Mouse (Mus musculus): ENCODE measurements around the gene Scn7a. TPM values are rescaled to one million over a fixed set of nuclear protein-coding genes. Genes with fewer than 3 reads are reported as not detected.

Scn7a gene
- polyA plus RNA-seq, 1 experiment from 2014 or later, result 0.67 TPM

GRCm38 (mm10) chr2:66765170-66765569, 19.5 kb downstream of the Scn7a start:
- H3K27me3 ChIP-seq (ENCODE audit: control insufficient read depth, insufficient read depth, low read length), result no peaks in the 10 kb centered on the region
- ATAC-seq (ENCODE audit: insufficient number of reproducible peaks, insufficient read depth, low FRiP score, low read depth), result no peak
- no peaks in the 10 kb centered on the region for H3K9me3 ChIP-seq (ENCODE audit: control insufficient read depth, low read depth, low read length)
- H3K4me2 ChIP-seq (replicated peaks; ENCODE audit: low read depth, low read length), result no peak overlapping the region
- H3K9ac ChIP-seq (replicated peaks; ENCODE audit: low read depth, low read length), result no peak overlapping the region
- no peaks in the 10 kb centered on the region for H3K36me3 ChIP-seq (ENCODE audit: control insufficient read depth, insufficient read depth, low read length)
- H3K4me1 ChIP-seq (ENCODE audit: control insufficient read depth, insufficient read depth, low read length), result no peaks in the 10 kb centered on the region
- H3K27ac ChIP-seq (ENCODE audit: low read length), result no peak overlapping the region
- no peak overlapping the region for H3K4me3 ChIP-seq (ENCODE audit: low read depth, low read length)
- 27% methylated on average over 1 of the region's 1 CpGs for WGBS

- Histone ChIP-seq H3K27ac (ENCODE audit: low read length) (no peak overlapping the region), H3K27me3 (ENCODE audit: control insufficient read depth, insufficient read depth, low read length) (no peaks in the 10 kb centered on the region), H3K4me3 (ENCODE audit: low read depth, low read length) (no peak overlapping the region), H3K4me1 (ENCODE audit: control insufficient read depth, insufficient read depth, low read length) (no peaks in the 10 kb centered on the region), H3K4me2 (replicated peaks; ENCODE audit: low read depth, low read length) (no peak overlapping the region), H3K9ac (replicated peaks; ENCODE audit: low read depth, low read length) (no peak overlapping the region), H3K36me3 (ENCODE audit: control insufficient read depth, insufficient read depth, low read length) (no peaks in the 10 kb centered on the region), H3K9me3 (ENCODE audit: control insufficient read depth, low read depth, low read length) (no peaks in the 10 kb centered on the region)
- no peak for ATAC-seq (ENCODE audit: insufficient number of reproducible peaks, insufficient read depth, low FRiP score, low read depth)
These were observed 21.8 kb downstream of the Scn7a start for GRCm38 (mm10) chr2:66762905-66763304.

- H3K27ac ChIP-seq (ENCODE audit: low read length), result no peak overlapping the region
- ATAC-seq (ENCODE audit: insufficient number of reproducible peaks, insufficient read depth, low FRiP score, low read depth), result no peak
- H3K4me1 ChIP-seq (ENCODE audit: control insufficient read depth, insufficient read depth, low read length), result no peaks in the 10 kb centered on the region
- 94% methylated on average over 3 of the region's 3 CpGs for WGBS
- H3K4me2 ChIP-seq (replicated peaks; ENCODE audit: low read depth, low read length), result no peak overlapping the region
- no peak overlapping the region for H3K4me3 ChIP-seq (ENCODE audit: low read depth, low read length)
- no peaks in the 10 kb centered on the region for H3K9me3 ChIP-seq (ENCODE audit: control insufficient read depth, low read depth, low read length)
- H3K9ac ChIP-seq (replicated peaks; ENCODE audit: low read depth, low read length), result no peak overlapping the region
- no peaks in the 10 kb centered on the region for H3K36me3 ChIP-seq (ENCODE audit: control insufficient read depth, insufficient read depth, low read length)
- no peaks in the 10 kb centered on the region for H3K27me3 ChIP-seq (ENCODE audit: control insufficient read depth, insufficient read depth, low read length)
These were observed 56.7 kb downstream of the Scn7a start for GRCm38 (mm10) chr2:66728002-66728401.

GRCm38 (mm10) chr2:66727585-66727974, 57.1 kb downstream of the Scn7a start:
- Histone ChIP-seq H3K36me3 (ENCODE audit: control insufficient read depth, insufficient read depth, low read length) (no peaks in the 10 kb centered on the region), H3K9me3 (ENCODE audit: control insufficient read depth, low read depth, low read length) (no peaks in the 10 kb centered on the region), H3K4me3 (ENCODE audit: low read depth, low read length) (no peak overlapping the region), H3K9ac (replicated peaks; ENCODE audit: low read depth, low read length) (no peak overlapping the region), H3K4me1 (ENCODE audit: control insufficient read depth, insufficient read depth, low read length) (no peaks in the 10 kb centered on the region), H3K4me2 (replicated peaks; ENCODE audit: low read depth, low read length) (no peak overlapping the region), H3K27ac (ENCODE audit: low read length) (no peak overlapping the region), H3K27me3 (ENCODE audit: control insufficient read depth, insufficient read depth, low read length) (no peaks in the 10 kb centered on the region)
- ATAC-seq (ENCODE audit: insufficient number of reproducible peaks, insufficient read depth, low FRiP score, low read depth), result no peak

- Histone ChIP-seq H3K9me3 (ENCODE audit: control insufficient read depth, low read depth, low read length) (no peaks in the 10 kb centered on the region), H3K27ac (ENCODE audit: low read length) (no peak overlapping the region), H3K36me3 (ENCODE audit: control insufficient read depth, insufficient read depth, low read length) (no peaks in the 10 kb centered on the region), H3K27me3 (ENCODE audit: control insufficient read depth, insufficient read depth, low read length) (no peaks in the 10 kb centered on the region), H3K4me2 (replicated peaks; ENCODE audit: low read depth, low read length) (no peak overlapping the region), H3K4me1 (ENCODE audit: control insufficient read depth, insufficient read depth, low read length) (no peaks in the 10 kb centered on the region), H3K9ac (replicated peaks; ENCODE audit: low read depth, low read length) (no peak overlapping the region), H3K4me3 (ENCODE audit: low read depth, low read length) (no peak overlapping the region)
- ATAC-seq (ENCODE audit: insufficient number of reproducible peaks, insufficient read depth, low FRiP score, low read depth), result no peak
- 65% methylated on average over 2 of the region's 2 CpGs for WGBS
These were observed 57.7 kb downstream of the Scn7a start for GRCm38 (mm10) chr2:66726878-66727584.

- Histone ChIP-seq H3K4me1 (ENCODE audit: control insufficient read depth, insufficient read depth, low read length) (no peaks in the 10 kb centered on the region), H3K9ac (replicated peaks; ENCODE audit: low read depth, low read length) (no peak overlapping the region), H3K27me3 (ENCODE audit: control insufficient read depth, insufficient read depth, low read length) (no peaks in the 10 kb centered on the region), H3K4me2 (replicated peaks; ENCODE audit: low read depth, low read length) (no peak overlapping the region), H3K36me3 (ENCODE audit: control insufficient read depth, insufficient read depth, low read length) (no peaks in the 10 kb centered on the region), H3K4me3 (ENCODE audit: low read depth, low read length) (no peak overlapping the region), H3K27ac (ENCODE audit: low read length) (no peak overlapping the region), H3K9me3 (ENCODE audit: control insufficient read depth, low read depth, low read length) (no peaks in the 10 kb centered on the region)
- ATAC-seq (ENCODE audit: insufficient number of reproducible peaks, insufficient read depth, low FRiP score, low read depth), result no peak
- WGBS, result 87% methylated on average over 2 of the region's 2 CpGs
These were observed 72.6 kb downstream of the Scn7a start for GRCm38 (mm10) chr2:66712071-66712470.

GRCm38 (mm10) chr2:66692300-66692699, 92.4 kb downstream of the Scn7a start:
- Histone ChIP-seq H3K9ac (replicated peaks; ENCODE audit: low read depth, low read length) (no peak overlapping the region), H3K27me3 (ENCODE audit: control insufficient read depth, insufficient read depth, low read length) (no peaks in the 10 kb centered on the region), H3K36me3 (ENCODE audit: control insufficient read depth, insufficient read depth, low read length) (no peaks in the 10 kb centered on the region), H3K4me2 (replicated peaks; ENCODE audit: low read depth, low read length) (no peak overlapping the region), H3K4me1 (ENCODE audit: control insufficient read depth, insufficient read depth, low read length) (no peaks in the 10 kb centered on the region), H3K27ac (ENCODE audit: low read length) (no peak overlapping the region), H3K9me3 (ENCODE audit: control insufficient read depth, low read depth, low read length) (no peaks in the 10 kb centered on the region), H3K4me3 (ENCODE audit: low read depth, low read length) (no peak overlapping the region)
- ATAC-seq (ENCODE audit: insufficient number of reproducible peaks, insufficient read depth, low FRiP score, low read depth), result no peak
- 65% methylated on average over 2 of the region's 2 CpGs for WGBS

- H3K36me3 ChIP-seq (ENCODE audit: control insufficient read depth, insufficient read depth, low read length), result no peaks in the 10 kb centered on the region
- WGBS, result 49% methylated on average over 1 of the region's 1 CpGs
These were observed 122.7 kb downstream of the Scn7a start for GRCm38 (mm10) chr2:66661988-66662387.

GRCm38 (mm10) chr2:66656430-66656829, 128.3 kb downstream of the Scn7a start:
- ATAC-seq (ENCODE audit: insufficient number of reproducible peaks, insufficient read depth, low FRiP score, low read depth), result no peak

More at GRCm38 (mm10) chr2:66661988-66662387, 122.7 kb downstream of the Scn7a start:
- Histone ChIP-seq H3K27me3 (ENCODE audit: control insufficient read depth, insufficient read depth, low read length) (no peaks in the 10 kb centered on the region), H3K4me3 (ENCODE audit: low read depth, low read length) (no peak overlapping the region), H3K27ac (ENCODE audit: low read length) (no peak overlapping the region), H3K9ac (replicated peaks; ENCODE audit: low read depth, low read length) (no peak overlapping the region), H3K4me1 (ENCODE audit: control insufficient read depth, insufficient read depth, low read length) (no peaks in the 10 kb centered on the region), H3K9me3 (ENCODE audit: control insufficient read depth, low read depth, low read length) (no peaks in the 10 kb centered on the region), H3K4me2 (replicated peaks; ENCODE audit: low read depth, low read length) (no peak overlapping the region)
- ATAC-seq (ENCODE audit: insufficient number of reproducible peaks, insufficient read depth, low FRiP score, low read depth), result no peak

More at GRCm38 (mm10) chr2:66656430-66656829, 128.3 kb downstream of the Scn7a start:
- no peak overlapping the region for H3K27ac ChIP-seq (ENCODE audit: low read length)
- no peaks in the 10 kb centered on the region for H3K36me3 ChIP-seq (ENCODE audit: control insufficient read depth, insufficient read depth, low read length)
- no peaks in the 10 kb centered on the region for H3K4me1 ChIP-seq (ENCODE audit: control insufficient read depth, insufficient read depth, low read length)
- H3K27me3 ChIP-seq (ENCODE audit: control insufficient read depth, insufficient read depth, low read length), result no peaks in the 10 kb centered on the region
- no peak overlapping the region for H3K4me2 ChIP-seq (replicated peaks; ENCODE audit: low read depth, low read length)
- no peak overlapping the region for H3K9ac ChIP-seq (replicated peaks; ENCODE audit: low read depth, low read length)
- no peaks in the 10 kb centered on the region for H3K9me3 ChIP-seq (ENCODE audit: control insufficient read depth, low read depth, low read length)
- WGBS, result 92% methylated on average over 3 of the region's 3 CpGs
- H3K4me3 ChIP-seq (ENCODE audit: low read depth, low read length), result no peak overlapping the region

All from stomach, embryonic 14.5 days (tissue).